Mouse (Mus musculus) testis, adult 2 months (tissue): ENCODE data around the gene Aqp6. TPM values are rescaled to one million over a fixed set of nuclear protein-coding genes. Genes with fewer than 3 reads are reported as not detected.

Source experiments
- H3K27ac ChIP-seq: fragments of 200-500 bp; 2 replicates; pipeline ENCODE4 v1.5.1; 2012; ENCODE audit warnings: low read depth, low read length; ENCODE audit not compliant: control insufficient read depth, insufficient read depth
- H3K27me3 ChIP-seq: fragments of 200-500 bp; 2 replicates; pipeline ENCODE4 v1.6.1; 2012; ENCODE audit warnings: mild to moderate bottlenecking, low read length, moderate library complexity; ENCODE audit not compliant: control insufficient read depth, insufficient read depth
- H3K36me3 ChIP-seq: fragments of 200-500 bp; 2 replicates; pipeline ENCODE4 v1.6.1; 2012; ENCODE audit warnings: mild to moderate bottlenecking, low read length; ENCODE audit not compliant: control insufficient read depth, insufficient read depth
- H3K4me1 ChIP-seq: fragments of 200-500 bp; 2 replicates; pipeline ENCODE4 v1.6.1; 2012; ENCODE audit warnings: low read length; ENCODE audit not compliant: control insufficient read depth, insufficient read depth
- H3K4me3 ChIP-seq: fragments of 200-500 bp; 2 replicates; pipeline ENCODE4 v1.5.1; 2012; ENCODE audit warnings: low read depth, mild to moderate bottlenecking, low read length, moderate library complexity, mixed read lengths; ENCODE audit not compliant: control insufficient read depth
- CTCF ChIP-seq: fragments of 200-500 bp; IDR thresholded peaks from 2 replicates; pipeline ENCODE4 v1.5.1; 2012; ENCODE audit warnings: low read depth, mild to moderate bottlenecking, inconsistent platforms, low read length, moderate library complexity; ENCODE audit not compliant: control insufficient read depth, insufficient read depth, insufficient replicate concordance
- POLR2A ChIP-seq: fragments of 200-500 bp; IDR thresholded peaks from 2 replicates; pipeline ENCODE4 v1.6.1; 2012; ENCODE audit warnings: low read depth, mild to moderate bottlenecking, inconsistent platforms, low read length, moderate library complexity; ENCODE audit not compliant: control insufficient read depth
- polyA plus RNA-seq: library from polyadenylated mRNA; depleted of rRNA; stranded (reverse); fragments of >200 nt; gene quantifications from 2 replicates; pipeline ENCODE4 v1.2.3, GENCODE M21; 2012

Aqp6 gene
- polyA plus RNA-seq, 1 experiment, result not detected

DNA sequence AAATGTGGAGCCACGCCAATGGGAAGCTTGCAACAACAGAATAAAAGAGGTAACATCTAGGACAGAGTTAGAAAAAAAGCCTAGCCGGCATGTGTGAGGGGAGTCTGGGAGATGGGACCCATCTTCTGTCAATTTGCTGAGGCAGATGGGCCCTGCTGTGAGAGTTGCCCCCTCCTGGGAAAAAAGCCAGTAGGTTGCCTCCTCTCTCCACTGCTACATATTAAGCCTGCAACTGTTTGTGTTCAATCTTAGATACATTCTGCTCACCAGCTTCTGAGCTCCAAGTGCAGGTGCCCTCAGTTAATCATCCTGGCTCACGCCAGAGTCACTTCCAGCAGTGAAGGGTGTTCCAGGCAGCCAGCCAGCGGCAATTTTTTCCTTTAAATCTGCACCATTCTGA, 18.6 kb downstream of the Aqp6 start:
- Histone ChIP-seq H3K36me3 (peaks cover 3% of the 10 kb centered on the region), H3K4me3 (no peak overlapping the region), H3K4me1 (no peaks in the 10 kb centered on the region), H3K27ac (no peak overlapping the region), H3K27me3 (no peaks in the 10 kb centered on the region)
- no peak for TF ChIP-seq CTCF
- no peak for TF ChIP-seq POLR2A

- Histone ChIP-seq H3K4me1 (no peaks in the 10 kb centered on the region), H3K4me3 (no peak overlapping the region), H3K27ac (no peak overlapping the region), H3K27me3 (no peaks in the 10 kb centered on the region), H3K36me3 (peaks cover 3% of the 10 kb centered on the region)
- no peak for TF ChIP-seq CTCF
- TF ChIP-seq POLR2A, result no peak
These were observed 20.9 kb downstream of the Aqp6 start for GRCm38 (mm10) chr15:99622063-99622462.

DNA sequence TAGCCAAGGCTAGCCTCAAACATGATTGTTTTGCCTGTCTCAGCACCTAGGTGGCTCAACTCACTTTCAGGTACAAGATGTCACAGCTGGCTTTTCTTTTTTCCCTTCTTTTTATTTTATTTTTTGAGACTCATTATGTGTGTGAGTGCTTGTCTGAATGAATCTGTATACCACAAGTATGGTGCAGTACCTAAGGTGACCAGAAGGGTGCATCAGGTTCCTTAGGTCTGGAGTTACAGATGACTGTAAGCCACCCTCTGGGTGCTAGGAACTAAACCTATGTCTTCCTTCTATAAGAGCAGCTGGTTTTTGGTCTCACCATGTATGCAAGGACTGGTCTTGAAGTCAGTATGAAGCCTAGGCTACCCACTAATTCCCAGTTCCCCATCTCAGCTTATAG, 30.4 kb downstream of the Aqp6 start:
- TF ChIP-seq POLR2A, result no peak
- TF ChIP-seq CTCF, result no peak
- H3K27me3 ChIP-seq, result no peaks in the 10 kb centered on the region
- peaks cover 5% of the 10 kb centered on the region for H3K36me3 ChIP-seq
- H3K27ac ChIP-seq, result no peak overlapping the region
- no peaks in the 10 kb centered on the region for H3K4me1 ChIP-seq
- no peak overlapping the region for H3K4me3 ChIP-seq

DNA sequence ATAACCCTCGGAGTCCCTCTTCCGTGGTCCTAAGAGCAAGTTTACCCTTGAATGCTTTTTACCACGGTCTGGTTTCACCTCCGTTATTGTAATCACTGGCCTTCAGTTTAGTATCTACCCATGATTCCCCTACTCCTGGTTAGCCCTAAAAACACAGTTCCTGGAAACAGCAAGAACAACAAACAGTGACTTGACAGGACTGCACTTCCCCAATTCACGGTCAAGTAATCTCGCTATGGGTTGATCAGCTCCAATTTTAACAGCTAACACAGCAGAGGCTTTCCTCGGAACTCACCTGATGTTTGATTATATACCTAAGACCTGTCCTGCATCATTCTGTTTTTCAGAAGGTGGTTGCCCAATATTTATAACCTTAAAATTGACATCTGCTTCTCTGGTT, 33.5 kb downstream of the Aqp6 start:
- no peaks in the 10 kb centered on the region for H3K4me1 ChIP-seq
- TF ChIP-seq POLR2A, result no peak
- no peak for TF ChIP-seq CTCF
- H3K36me3 ChIP-seq, result peaks cover 7% of the 10 kb centered on the region
- H3K27ac ChIP-seq, result no peak overlapping the region
- no peaks in the 10 kb centered on the region for H3K27me3 ChIP-seq
- no peak overlapping the region for H3K4me3 ChIP-seq

- Histone ChIP-seq H3K4me3 (no peak overlapping the region), H3K4me1 (no peaks in the 10 kb centered on the region), H3K27me3 (no peaks in the 10 kb centered on the region), H3K27ac (no peak overlapping the region), H3K36me3 (peaks cover 3% of the 10 kb centered on the region; the same call in 1 of the 2 replicates)
- TF ChIP-seq CTCF (no peak), POLR2A (no peak)
These were observed 36.4 kb downstream of the Aqp6 start for GRCm38 (mm10) chr15:99637405-99638123.

DNA sequence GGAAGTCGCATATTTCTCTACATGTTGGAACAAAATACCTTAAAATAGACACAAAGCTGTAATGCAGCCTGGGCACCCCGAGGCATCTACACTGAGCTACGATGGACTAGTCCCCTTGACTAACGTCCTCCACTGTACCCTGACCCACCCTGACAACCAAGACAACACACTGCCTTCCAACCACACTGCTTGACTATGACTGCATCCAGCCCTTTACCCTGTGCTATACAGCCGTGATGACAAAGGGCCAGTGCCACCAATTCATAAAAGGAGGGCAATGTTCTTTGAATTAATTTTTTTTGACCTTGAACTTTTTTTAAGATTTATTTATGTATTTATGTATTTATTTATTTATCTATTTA, 36.9 kb downstream of the Aqp6 start:
- TF ChIP-seq POLR2A, result no peak
- no peak for TF ChIP-seq CTCF
- peaks cover 3% of the 10 kb centered on the region; the same call in 1 of the 2 replicates for H3K36me3 ChIP-seq
- H3K4me1 ChIP-seq, result no peaks in the 10 kb centered on the region
- no peak overlapping the region for H3K27ac ChIP-seq
- H3K27me3 ChIP-seq, result no peaks in the 10 kb centered on the region
- no peak overlapping the region for H3K4me3 ChIP-seq

DNA sequence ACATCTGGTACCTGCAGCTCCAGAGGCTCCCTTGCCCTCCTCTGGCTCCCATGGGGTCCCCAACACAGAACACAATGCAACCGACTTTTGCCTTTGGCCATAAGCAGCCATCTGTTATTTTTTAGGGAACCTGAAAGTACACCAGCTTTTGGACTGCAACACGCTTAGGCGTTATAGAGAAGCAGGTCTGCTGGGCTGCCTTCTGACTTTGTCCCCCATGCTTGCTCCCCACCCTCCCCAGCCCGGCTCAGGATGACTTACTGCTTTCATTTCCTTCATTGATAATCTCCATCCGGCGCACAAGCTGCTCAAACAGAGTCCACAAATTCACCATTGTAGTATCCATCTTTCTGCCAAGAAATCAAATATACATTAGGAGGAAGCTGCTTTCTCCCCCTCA, 41.4 kb downstream of the Aqp6 start:
- TF ChIP-seq POLR2A (no peak), CTCF (no peak)
- Histone ChIP-seq H3K4me3 (no peak overlapping the region), H3K4me1 (peaks cover 3% of the 10 kb centered on the region; the same call in 1 of the 2 replicates), H3K27me3 (no peaks in the 10 kb centered on the region), H3K27ac (no peak overlapping the region), H3K36me3 (no peaks in the 10 kb centered on the region; the same call in 1 of the 2 replicates)
